Mouse (Mus musculus) heart, embryonic 11.5 days (tissue): Measurements from ENCODE around the gene Nup85. TPM values are rescaled to one million over a fixed set of nuclear protein-coding genes. Genes with fewer than 3 reads are reported as not detected.

Experiments
- ATAC-seq: fragments of 200-750 bp; cut with Nextera tagmentation; replicated peaks from 2 replicates; pipeline ENCODE4 v1.8.0; 2017; ENCODE audit warnings: moderate library complexity; ENCODE audit not compliant: insufficient number of reproducible peaks, low FRiP score, low TSS enrichment
- H3K27ac ChIP-seq: fragments of 300-500 bp; sonication (generic); 2 replicates; pipeline ENCODE4 v1.5.1; 2014; ENCODE audit warnings: mild to moderate bottlenecking, low read depth, low read length
- H3K27me3 ChIP-seq: fragments of 300-500 bp; sonication (generic); 2 replicates; pipeline ENCODE4 v1.6.1; 2014; ENCODE audit warnings: mild to moderate bottlenecking, low read length, mixed read lengths; ENCODE audit not compliant: control insufficient read depth, insufficient read depth
- H3K36me3 ChIP-seq: fragments of 300-500 bp; sonication (generic); 2 replicates; pipeline ENCODE4 v1.6.1; 2014; ENCODE audit warnings: mild to moderate bottlenecking, low read length, moderate library complexity, mixed read lengths; ENCODE audit not compliant: control insufficient read depth, insufficient read depth
- H3K4me1 ChIP-seq: fragments of 300-500 bp; sonication (generic); 2 replicates; pipeline ENCODE4 v1.6.1; 2014; ENCODE audit warnings: low read length; ENCODE audit not compliant: control insufficient read depth, insufficient read depth
- H3K4me2 ChIP-seq: fragments of 300-500 bp; sonication (generic); 2 replicates; pipeline ENCODE4 v1.6.1; 2014; ENCODE audit warnings: mild to moderate bottlenecking, moderate library complexity
- H3K4me3 ChIP-seq: fragments of 300-500 bp; sonication (generic); 2 replicates; pipeline ENCODE4 v1.5.1; 2014; ENCODE audit warnings: low read depth, low read length
- H3K9ac ChIP-seq: fragments of 300-500 bp; sonication (generic); 2 replicates; pipeline ENCODE4 v1.6.1; 2014; ENCODE audit warnings: mild to moderate bottlenecking, low read depth, low read length, moderate library complexity
- H3K9me3 ChIP-seq: fragments of 300-500 bp; sonication (generic); replicated peaks from 2 replicates; pipeline ENCODE4 v1.6.1; 2016; ENCODE audit warnings: low read length; ENCODE audit not compliant: control insufficient read depth
- WGBS: fragments of 180-500 bp; shearing (Covaris S2); extraction: QIAGEN DNeasy Blood & Tissue Kit; methylation state at CpG from one replicate; pipeline ENCODE4 v1.1.7; 2014; ENCODE audit not compliant: insufficient replicate concordance; 5-methylcytosine and 5-hydroxymethylcytosine counted together
- polyA plus RNA-seq: library from polyadenylated mRNA; unstranded; fragments of >200 nt; fragmentation: Nextera tagmentation; extraction: Ambion mirVana; gene quantifications from 2 replicates; pipeline ENCODE4 v1.2.1, GENCODE M21; 2014

Nup85 gene
- polyA plus RNA-seq, 1 experiment from 2014 or later, result 131 TPM

- no peak overlapping the region for H3K4me3 ChIP-seq
- no peak overlapping the region for H3K9ac ChIP-seq
- no peaks in the 10 kb centered on the region for H3K27me3 ChIP-seq
- peaks cover 18% of the 10 kb centered on the region for H3K36me3 ChIP-seq
- ATAC-seq, result no peak
- H3K27ac ChIP-seq, result no peak overlapping the region
- H3K9me3 ChIP-seq, result no peaks in the 10 kb centered on the region
- H3K4me1 ChIP-seq, result peaks cover 2% of the 10 kb centered on the region; the same call in 1 of the 2 replicates
- WGBS, result 93% methylated on average over 7 of the region's 7 CpGs
- H3K4me2 ChIP-seq, result no peak overlapping the region
Measured at GRCm38 (mm10) chr11:115619949-115620348, 55.7 kb downstream of the Nup85 start.

DNA sequence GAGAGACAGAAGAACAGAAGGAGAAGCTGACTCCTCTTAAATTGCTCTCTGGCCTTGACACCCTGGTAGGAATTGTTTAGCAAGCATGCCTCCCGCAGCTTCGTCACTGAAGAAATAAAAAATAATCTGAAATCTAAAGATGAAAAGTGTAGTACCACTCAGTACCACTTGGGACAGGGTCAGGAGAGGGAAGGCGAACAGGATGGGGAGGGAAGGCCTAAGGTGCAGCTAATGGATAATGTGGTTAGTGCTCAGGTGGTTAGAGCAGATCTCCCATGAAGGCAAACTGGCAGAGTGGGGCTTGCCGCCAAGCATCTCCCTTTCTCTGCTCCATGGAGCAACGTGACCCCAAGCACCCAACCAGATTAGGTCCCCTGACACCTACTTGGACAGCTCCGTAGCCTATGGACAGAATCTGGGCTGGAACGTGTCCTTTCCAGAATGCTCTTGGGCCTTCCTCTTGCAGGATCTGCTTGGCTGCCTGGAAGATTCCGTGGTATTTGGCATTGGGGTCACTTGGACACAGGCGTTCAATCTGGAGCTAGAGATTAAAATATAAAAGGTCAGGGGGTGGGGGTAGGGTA is 59.3 kb downstream of the Nup85 start:
- H3K4me2 ChIP-seq, result no peak overlapping the region
- no peak overlapping the region for H3K9ac ChIP-seq
- 75% methylated on average over 9 of the region's 9 CpGs for WGBS
- ATAC-seq, result no peak
- no peaks in the 10 kb centered on the region for H3K9me3 ChIP-seq
- no peak overlapping the region for H3K27ac ChIP-seq
- peaks cover 11% of the 10 kb centered on the region for H3K36me3 ChIP-seq
- 0 out of 2 replicates have a peak, but pooled peaks cover 4% of the 10 kb centered on the region for H3K4me1 ChIP-seq
- H3K27me3 ChIP-seq, result no peaks in the 10 kb centered on the region
- H3K4me3 ChIP-seq, result no peak overlapping the region

GRCm38 (mm10) chr11:115625877-115626276 is 61.6 kb downstream of the Nup85 start:
- Histone ChIP-seq H3K4me2 (no peak overlapping the region), H3K4me1 (0 out of 2 replicates have a peak, but pooled peaks cover 4% of the 10 kb centered on the region), H3K27ac (no peak overlapping the region), H3K27me3 (no peaks in the 10 kb centered on the region), H3K9me3 (no peaks in the 10 kb centered on the region), H3K4me3 (no peak overlapping the region), H3K36me3 (peaks cover 11% of the 10 kb centered on the region), H3K9ac (no peak overlapping the region)
- 79% methylated on average over 9 of the region's 9 CpGs for WGBS
- ATAC-seq, result no peak

- 49% methylated on average over 11 of the region's 11 CpGs for WGBS
- H3K4me2 ChIP-seq, result peak overlapping the region; percentile 83
- H3K9me3 ChIP-seq, result no peaks in the 10 kb centered on the region
- H3K9ac ChIP-seq, result peak overlapping the region; percentile 80
- peaks cover 11% of the 10 kb centered on the region for H3K36me3 ChIP-seq
- H3K27me3 ChIP-seq, result no peaks in the 10 kb centered on the region
- ATAC-seq, result no peak
- 0 out of 2 replicates have a peak, but pooled peaks cover 4% of the 10 kb centered on the region for H3K4me1 ChIP-seq
- peak overlapping the region; percentile 74 for H3K4me3 ChIP-seq
- no peak overlapping the region for H3K27ac ChIP-seq
Measured at GRCm38 (mm10) chr11:115626824-115627616, 62.8 kb downstream of the Nup85 start.

GRCm38 (mm10) chr11:115627705-115628464 is 63.7 kb downstream of the Nup85 start, which contains the start of gene Slc25a19:
TSS of gene Slc25a19 (minus strand) at chr11:115628295.
- Histone ChIP-seq H3K36me3 (peaks cover 4% of the 10 kb centered on the region; the same call in 1 of the 2 replicates), H3K27me3 (no peaks in the 10 kb centered on the region), H3K9me3 (no peaks in the 10 kb centered on the region), H3K4me3 (peak within 1 kb of the TSS; percentile 74), H3K27ac (peak within 1 kb of the TSS; percentile 58; the same call in 1 of the 2 replicates), H3K9ac (peak within 1 kb of the TSS; percentile 80), H3K4me1 (0 out of 2 replicates have a peak, but pooled peaks cover 4% of the 10 kb centered on the region), H3K4me2 (peak within 1 kb of the TSS; percentile 83)
- peak; percentile 98 for ATAC-seq
- WGBS, result under 1% methylated on average over 47 of the region's 47 CpGs

DNA sequence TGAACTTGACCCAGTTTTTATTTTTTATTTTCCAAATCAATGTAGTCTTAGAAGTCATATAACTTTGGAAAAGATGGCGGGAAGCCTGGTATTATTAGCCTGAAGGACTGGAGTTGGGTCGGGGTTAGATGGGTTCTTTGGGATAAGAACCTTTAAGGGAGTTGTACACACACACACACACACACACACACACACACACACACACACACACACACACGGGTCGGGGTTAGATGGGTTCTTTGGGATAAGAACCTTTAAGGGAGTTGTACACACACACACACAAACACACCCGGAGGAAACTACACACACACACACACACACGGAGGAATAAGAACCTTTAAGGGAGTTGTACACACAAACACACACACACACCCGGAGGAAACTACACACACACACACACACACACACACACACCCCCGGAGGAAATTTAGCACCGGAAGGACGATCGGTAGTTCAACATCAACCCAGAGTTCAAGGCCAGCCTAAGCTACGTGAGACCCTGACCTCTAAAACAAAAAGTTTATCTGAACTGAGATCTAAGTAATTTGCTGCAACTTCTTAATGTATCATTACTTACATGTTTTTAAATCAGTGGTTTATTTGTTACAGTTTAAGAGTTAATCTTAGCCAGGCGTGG is 64.3 kb downstream of the Nup85 start:
- H3K4me3 ChIP-seq, result peak overlapping the region; percentile 74
- no peaks in the 10 kb centered on the region for H3K27me3 ChIP-seq
- peak overlapping the region; percentile 30 for H3K9ac ChIP-seq
- no peak overlapping the region for H3K27ac ChIP-seq
- peak; percentile 23 for ATAC-seq
- no peaks in the 10 kb centered on the region for H3K9me3 ChIP-seq
- 0 out of 2 replicates have a peak, but pooled peaks cover 4% of the 10 kb centered on the region for H3K4me1 ChIP-seq
- H3K36me3 ChIP-seq, result 0 out of 2 replicates have a peak, but pooled peaks cover 2% of the 10 kb centered on the region
- peak overlapping the region; percentile 83 for H3K4me2 ChIP-seq
- 52% methylated on average over 13 of the region's 13 CpGs for WGBS

- H3K27me3 ChIP-seq, result no peaks in the 10 kb centered on the region
- H3K9me3 ChIP-seq, result no peaks in the 10 kb centered on the region
- no peaks in the 10 kb centered on the region for H3K36me3 ChIP-seq
- 0 out of 2 replicates have a peak, but pooled peaks cover 4% of the 10 kb centered on the region for H3K4me1 ChIP-seq
- no peak overlapping the region for H3K9ac ChIP-seq
- no peak overlapping the region for H3K4me2 ChIP-seq
- ATAC-seq, result no peak
- no peak overlapping the region for H3K27ac ChIP-seq
- no peak overlapping the region for H3K4me3 ChIP-seq
- 80% methylated on average over 13 of the region's 13 CpGs for WGBS
Measured at GRCm38 (mm10) chr11:115629734-115630531, 65.7 kb downstream of the Nup85 start.
